Mouse (Mus musculus): ENCODE data around the gene Syngr3. TPM values are rescaled to one million over a fixed set of nuclear protein-coding genes. Genes with fewer than 3 reads are reported as not detected.
A peak's percentile ranks its signal among the peaks of the same experiment; 100 is the strongest.

The Syngr3 gene
- polyA plus RNA-seq, 1 experiment, result 0.46 TPM

- 87% methylated on average over 9 of the region's 9 CpGs for WGBS
- TF ChIP-seq CTCF (IDR thresholded peaks at IDR 0.05; ENCODE audit: insufficient read depth, low read length) (no peak), POLR2A (IDR thresholded peaks at IDR 0.05; ENCODE audit: borderline replicate concordance, extremely low read depth, low read depth, low read length) (no peak)
- H3K4me1 ChIP-seq (ENCODE audit: control insufficient read depth, insufficient read depth, low read length), result peaks cover 2% of the 10 kb centered on the region
Observed at GRCm38 (mm10) chr17:24701251-24701650, 11.5 kb upstream of the Syngr3 start.

DNA sequence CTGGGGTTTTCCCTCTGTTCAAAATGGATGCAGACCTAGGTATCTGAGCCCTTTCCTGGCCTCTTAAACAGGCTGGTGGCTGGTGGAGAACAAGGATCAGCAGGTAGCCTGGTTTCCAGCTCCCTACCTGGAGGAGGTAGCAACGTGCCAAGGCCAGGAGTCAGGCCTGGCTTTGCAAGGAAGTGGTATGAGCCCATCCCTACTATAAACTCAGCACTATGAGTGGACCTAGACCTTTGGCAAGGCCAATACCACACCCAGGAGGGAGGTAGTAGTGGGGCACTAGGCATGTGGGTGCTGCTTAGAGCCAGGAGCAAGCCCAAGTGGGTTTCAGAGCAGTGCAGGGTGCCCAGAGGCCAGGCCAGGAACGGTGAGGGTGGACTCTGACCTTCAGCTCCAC is 9.7 kb upstream of the Syngr3 start:
- 86% methylated on average over 2 of the region's 2 CpGs for WGBS
- DNase-seq, result no peak
- no peak overlapping the region for H3K4me3 ChIP-seq (replicated peaks; ENCODE audit: extremely low read depth, low read depth, low read length)

More at GRCm38 (mm10) chr17:24701251-24701650, 11.5 kb upstream of the Syngr3 start:
- no peak overlapping the region for H3K4me3 ChIP-seq (replicated peaks; ENCODE audit: extremely low read depth, low read depth, low read length)
- no peak for DNase-seq

DNA sequence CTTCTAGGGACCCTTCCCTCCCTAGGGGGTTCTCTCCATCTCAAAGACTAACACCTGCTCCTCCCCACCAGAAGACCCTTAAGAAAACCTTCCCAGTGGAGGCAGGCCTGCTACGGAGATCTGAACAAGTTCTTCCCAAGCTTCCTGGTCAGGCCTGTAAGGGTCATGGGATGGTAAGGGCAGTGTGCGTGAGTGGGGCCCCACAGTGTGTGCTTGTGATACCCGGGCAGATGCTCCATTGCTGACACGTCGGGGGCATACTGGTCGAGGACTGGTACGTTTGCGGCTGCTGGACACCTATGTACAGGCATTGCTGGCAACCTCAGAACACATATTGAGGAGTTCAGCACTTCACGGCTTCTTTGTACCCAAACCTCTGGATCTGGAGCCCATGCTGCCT is 9.0 kb upstream of the Syngr3 start:
- no peak for DNase-seq
- Histone ChIP-seq H3K4me1 (ENCODE audit: control insufficient read depth, insufficient read depth, low read length) (peaks cover 2% of the 10 kb centered on the region), H3K4me3 (replicated peaks; ENCODE audit: extremely low read depth, low read depth, low read length) (no peak overlapping the region)
- WGBS, result 61% methylated on average over 9 of the region's 9 CpGs
- TF ChIP-seq CTCF (IDR thresholded peaks at IDR 0.05; ENCODE audit: insufficient read depth, low read length), result no peak
- TF ChIP-seq POLR2A (IDR thresholded peaks at IDR 0.05; ENCODE audit: borderline replicate concordance, extremely low read depth, low read depth, low read length), result no peak

More for the DNA sequence above, 9.7 kb upstream of the Syngr3 start:
- no peak for TF ChIP-seq CTCF (IDR thresholded peaks at IDR 0.05; ENCODE audit: insufficient read depth, low read length)
- no peak for TF ChIP-seq POLR2A (IDR thresholded peaks at IDR 0.05; ENCODE audit: borderline replicate concordance, extremely low read depth, low read depth, low read length)
- peaks cover 2% of the 10 kb centered on the region for H3K4me1 ChIP-seq (ENCODE audit: control insufficient read depth, insufficient read depth, low read length)

GRCm38 (mm10) chr17:24697985-24698384 is 8.2 kb upstream of the Syngr3 start:
- peaks cover 2% of the 10 kb centered on the region for H3K4me1 ChIP-seq (ENCODE audit: control insufficient read depth, insufficient read depth, low read length)
- WGBS, result 11% methylated on average over 5 of the region's 5 CpGs
- TF ChIP-seq CTCF (IDR thresholded peaks at IDR 0.05; ENCODE audit: insufficient read depth, low read length) (no peak), POLR2A (IDR thresholded peaks at IDR 0.05; ENCODE audit: borderline replicate concordance, extremely low read depth, low read depth, low read length) (no peak)
- DNase-seq, result no peak
- no peak overlapping the region for H3K4me3 ChIP-seq (replicated peaks; ENCODE audit: extremely low read depth, low read depth, low read length)

GRCm38 (mm10) chr17:24696011-24696697 is 6.4 kb upstream of the Syngr3 start, which contains the start of the genes Gfer and Noxo1:
Gfer (minus strand) TSS chr17:24696156.
Noxo1 (plus strand) TSS chr17:24696234.
- peak; percentile 82 for DNase-seq
- 1% methylated on average over 72 of the region's 76 CpGs for WGBS
- H3K4me1 ChIP-seq (ENCODE audit: control insufficient read depth, insufficient read depth, low read length), result peaks cover 2% of the 10 kb centered on the region
- H3K4me3 ChIP-seq (replicated peaks; ENCODE audit: extremely low read depth, low read depth, low read length), result peak within 1 kb of the TSS; percentile 99
- TF ChIP-seq CTCF (IDR thresholded peaks at IDR 0.05; ENCODE audit: insufficient read depth, low read length), result no peak
- peak; percentile 43; the same call in 1 of the 2 replicates for TF ChIP-seq POLR2A (IDR thresholded peaks at IDR 0.05; ENCODE audit: borderline replicate concordance, extremely low read depth, low read depth, low read length)

GRCm38 (mm10) chr17:24695326-24696010 is 5.7 kb upstream of the Syngr3 start:
- H3K4me1 ChIP-seq (ENCODE audit: control insufficient read depth, insufficient read depth, low read length), result peaks cover 2% of the 10 kb centered on the region
- DNase-seq, result no peak
- 11% methylated on average over 51 of the region's 51 CpGs for WGBS
- peak overlapping the region; percentile 64 for H3K4me3 ChIP-seq (replicated peaks; ENCODE audit: extremely low read depth, low read depth, low read length)
- TF ChIP-seq POLR2A (IDR thresholded peaks at IDR 0.05; ENCODE audit: borderline replicate concordance, extremely low read depth, low read depth, low read length) (no peak), CTCF (IDR thresholded peaks at IDR 0.05; ENCODE audit: insufficient read depth, low read length) (no peak)

DNA sequence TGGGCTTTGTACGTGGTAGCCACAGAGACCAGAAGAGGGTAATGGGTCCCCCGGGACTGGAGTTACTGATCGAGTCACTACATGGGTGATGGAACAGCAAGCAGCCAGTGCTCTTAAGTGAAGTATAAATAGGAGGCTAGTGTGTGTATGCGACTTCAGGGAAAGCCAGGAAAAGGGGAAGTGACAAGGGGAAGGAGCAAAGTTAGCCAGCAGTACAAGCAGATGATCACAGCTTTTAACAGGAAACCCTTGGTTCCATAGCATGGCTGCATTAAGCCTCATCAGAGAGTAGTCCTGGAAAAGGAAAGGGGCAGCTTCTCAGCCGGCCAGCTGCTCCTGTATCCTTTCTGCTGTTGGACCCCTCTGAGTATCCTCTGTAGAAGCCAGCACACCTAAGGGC is 2.6 kb upstream of the Syngr3 start:
- peaks cover 4% of the 10 kb centered on the region for H3K4me1 ChIP-seq (ENCODE audit: control insufficient read depth, insufficient read depth, low read length)
- H3K4me3 ChIP-seq (replicated peaks; ENCODE audit: extremely low read depth, low read depth, low read length), result no peak overlapping the region
- no peak for DNase-seq
- 70% methylated on average over 5 of the region's 5 CpGs for WGBS
- no peak for TF ChIP-seq POLR2A (IDR thresholded peaks at IDR 0.05; ENCODE audit: borderline replicate concordance, extremely low read depth, low read depth, low read length)
- no peak for TF ChIP-seq CTCF (IDR thresholded peaks at IDR 0.05; ENCODE audit: insufficient read depth, low read length)

GRCm38 (mm10) chr17:24687599-24687998 is 2.2 kb downstream of the Syngr3 start:
- WGBS, result 21% methylated on average over 23 of the region's 23 CpGs
- Histone ChIP-seq H3K4me1 (ENCODE audit: control insufficient read depth, insufficient read depth, low read length) (peaks cover 4% of the 10 kb centered on the region; the same call in 1 of the 2 replicates), H3K4me3 (replicated peaks; ENCODE audit: extremely low read depth, low read depth, low read length) (peak overlapping the region; percentile 31)
- no peak for TF ChIP-seq POLR2A (IDR thresholded peaks at IDR 0.05; ENCODE audit: borderline replicate concordance, extremely low read depth, low read depth, low read length)
- TF ChIP-seq CTCF (IDR thresholded peaks at IDR 0.05; ENCODE audit: insufficient read depth, low read length), result no peak
- DNase-seq, result no peak

GRCm38 (mm10) chr17:24687146-24687595 is 2.6 kb downstream of the Syngr3 start:
- Histone ChIP-seq H3K4me3 (replicated peaks; ENCODE audit: extremely low read depth, low read depth, low read length) (peak overlapping the region; percentile 31), H3K4me1 (ENCODE audit: control insufficient read depth, insufficient read depth, low read length) (peaks cover 4% of the 10 kb centered on the region; the same call in 1 of the 2 replicates)
- DNase-seq, result peak; percentile 67
- no peak for TF ChIP-seq CTCF (IDR thresholded peaks at IDR 0.05; ENCODE audit: insufficient read depth, low read length)
- TF ChIP-seq POLR2A (IDR thresholded peaks at IDR 0.05; ENCODE audit: borderline replicate concordance, extremely low read depth, low read depth, low read length), result no peak
- WGBS, result 2% methylated on average over 25 of the region's 25 CpGs
